Mouse (Mus musculus) heart, adult 11 months (tissue): ENCODE data around the gene Tlr7.
"Not testable (repeated sequence)": the region's sequence is repeated elsewhere in the genome, so short reads cannot be mapped to it uniquely, and the experiment has no call there.

Experiments used
- DNase-seq: peaks from one replicate; pipeline ENCODE4 v3.0.0; 2022

Tlr7 gene

GRCm38 (mm10) chrX:167330399-167330798 lies at the start of gene Tlr7:
Gene Tlr7 (minus strand): TSS chrX:167330558.
- DNase-seq = no peak

GRCm38 (mm10) chrX:167380073-167380472 lies 49.7 kb upstream of the Tlr7 start:
- DNase-seq = peak; percentile 84

- DNase-seq = not testable (repeated sequence)
These were observed 30.9 kb upstream of the Tlr7 start for GRCm38 (mm10) chrX:167361231-167361630.

GRCm38 (mm10) chrX:167359704-167360103 lies 29.3 kb upstream of the Tlr7 start:
- no peak for DNase-seq

- no peak for DNase-seq
These were observed 27.1 kb upstream of the Tlr7 start for GRCm38 (mm10) chrX:167357415-167357814.

GRCm38 (mm10) chrX:167355965-167356364 lies 25.6 kb upstream of the Tlr7 start:
- DNase-seq = no peak

- DNase-seq = peak; percentile 90
These were observed 23.3 kb upstream of the Tlr7 start for GRCm38 (mm10) chrX:167353617-167354016.

GRCm38 (mm10) chrX:167346440-167346839 lies 16.1 kb upstream of the Tlr7 start:
- no peak for DNase-seq

GRCm38 (mm10) chrX:167344356-167344755 lies 14.0 kb upstream of the Tlr7 start:
- DNase-seq = no peak

- no peak for DNase-seq
These were observed 11.5 kb upstream of the Tlr7 start for GRCm38 (mm10) chrX:167341811-167342210.

- DNase-seq = no peak
These were observed 9.8 kb upstream of the Tlr7 start for GRCm38 (mm10) chrX:167340190-167340589.

- no peak for DNase-seq
These were observed 7.6 kb upstream of the Tlr7 start for GRCm38 (mm10) chrX:167337990-167338389.

GRCm38 (mm10) chrX:167334571-167334970 lies 4.2 kb upstream of the Tlr7 start:
- no peak for DNase-seq

GRCm38 (mm10) chrX:167332607-167333006 lies 2.2 kb upstream of the Tlr7 start:
- no peak for DNase-seq

- DNase-seq = no peak
These were observed 635 bp upstream of the Tlr7 start for GRCm38 (mm10) chrX:167330993-167331392.

GRCm38 (mm10) chrX:167329620-167330019 lies 738 bp downstream of the Tlr7 start:
- no peak for DNase-seq

- DNase-seq = peak; percentile 92
These were observed 1.3 kb downstream of the Tlr7 start for GRCm38 (mm10) chrX:167329098-167329497.

- DNase-seq = no peak
These were observed 1.8 kb downstream of the Tlr7 start for GRCm38 (mm10) chrX:167328519-167328918.

- DNase-seq = no peak
These were observed 6.6 kb downstream of the Tlr7 start for GRCm38 (mm10) chrX:167323742-167324141.

GRCm38 (mm10) chrX:167321233-167321806 lies 9.0 kb downstream of the Tlr7 start:
- DNase-seq = no peak

- peak; percentile 93 for DNase-seq
These were observed 11.4 kb downstream of the Tlr7 start for GRCm38 (mm10) chrX:167318819-167319396.

GRCm38 (mm10) chrX:167315766-167316165 lies 14.6 kb downstream of the Tlr7 start:
- peak; percentile 93 for DNase-seq

GRCm38 (mm10) chrX:167315093-167315726 lies 15.1 kb downstream of the Tlr7 start:
- no peak for DNase-seq

GRCm38 (mm10) chrX:167302061-167302460 lies 28.3 kb downstream of the Tlr7 start:
- DNase-seq = not testable (repeated sequence)
